Mouse (Mus musculus): Measurements from ENCODE around the gene Hspb8. TPM values are rescaled to one million over a fixed set of nuclear protein-coding genes. Genes with fewer than 3 reads are reported as not detected.

Gene Hspb8
- polyA plus RNA-seq, 1 experiment from 2014 or later = 18.9 TPM

DNA sequence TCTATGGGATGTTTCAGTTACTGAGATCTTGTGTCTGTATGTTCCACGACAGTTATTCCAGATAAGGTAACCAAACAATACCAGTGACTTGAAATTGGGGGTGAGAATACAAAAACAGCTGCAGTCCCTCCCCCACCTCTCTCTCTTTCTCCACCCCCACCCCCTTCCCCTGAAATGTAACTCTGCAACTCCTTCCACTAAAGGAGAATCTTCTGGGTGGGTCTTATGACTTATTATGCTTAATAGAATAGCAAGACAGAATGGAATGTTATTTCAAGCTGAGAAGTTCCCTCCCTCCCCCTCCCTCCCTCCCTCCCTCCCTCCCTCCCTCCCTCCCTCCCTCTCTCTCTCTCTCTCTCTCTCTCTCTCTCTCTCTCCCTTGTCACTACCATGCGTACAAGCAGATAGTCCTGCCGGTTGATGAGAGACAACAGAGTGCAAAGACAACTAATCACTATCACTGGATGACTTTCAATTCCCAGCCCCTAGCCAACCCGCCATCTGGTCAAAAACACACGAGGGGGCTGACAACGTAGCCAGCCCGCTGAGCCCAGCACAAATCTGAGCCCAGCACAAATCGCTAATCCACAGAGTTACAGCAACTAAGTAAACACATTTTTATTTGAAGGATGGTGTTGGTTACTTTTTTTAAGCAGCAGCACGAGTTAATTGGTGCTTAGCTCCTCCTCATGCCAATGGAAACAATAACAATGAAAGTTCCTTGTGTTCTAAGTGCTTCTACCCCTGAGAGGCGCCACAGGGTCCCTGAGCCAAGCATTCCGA is 25.9 kb upstream of the Hspb8 start:
- 5% methylated on average over 11 of the region's 11 CpGs for WGBS

DNA sequence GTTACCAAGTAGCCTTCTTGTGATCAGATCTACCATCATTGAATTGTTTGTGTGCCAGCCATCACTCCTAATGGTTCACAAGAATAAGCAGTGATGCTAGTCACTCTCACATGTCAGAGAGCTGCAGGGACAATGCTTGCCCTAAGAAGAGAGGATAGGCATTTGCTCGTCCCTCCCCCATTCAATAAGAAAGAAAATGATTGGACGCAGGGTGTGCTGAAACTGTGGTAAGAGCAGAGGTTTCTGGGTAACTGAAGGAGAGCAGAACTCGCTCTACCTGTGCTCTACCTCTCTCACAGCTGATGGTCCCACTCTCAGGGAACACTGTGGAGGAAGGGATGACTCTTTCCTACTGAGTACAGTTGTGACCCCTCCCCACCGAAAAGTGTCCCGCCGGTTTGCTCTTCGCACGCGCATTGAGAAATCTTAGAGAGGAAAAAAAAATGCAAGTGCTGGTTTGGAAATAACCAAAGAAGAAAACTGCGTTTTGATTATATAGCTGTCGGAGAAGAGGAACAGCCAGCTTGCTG is 25.2 kb upstream of the Hspb8 start:
- peak; percentile 27 for ATAC-seq (ENCODE audit: low read depth)
- Histone ChIP-seq H3K36me3 (ENCODE audit: control insufficient read depth, insufficient read depth, low read length) (no peaks in the 10 kb centered on the region), H3K9ac (ENCODE audit: low read length) (peak overlapping the region; percentile 1; the same call in 1 of the 2 replicates), H3K27me3 (ENCODE audit: control insufficient read depth, insufficient read depth, low read depth, low read length) (no peaks in the 10 kb centered on the region), H3K4me2 (ENCODE audit: low read depth, low read length) (peak overlapping the region; percentile 45), H3K4me1 (replicated peaks; ENCODE audit: control insufficient read depth, insufficient read depth, low read length) (peaks cover 19% of the 10 kb centered on the region), H3K9me3 (ENCODE audit: control insufficient read depth, low read length) (no peaks in the 10 kb centered on the region), H3K4me3 (ENCODE audit: low read length) (peak overlapping the region; percentile 32), H3K27ac (ENCODE audit: low read length) (peak overlapping the region; percentile 69)
- WGBS = 18% methylated on average over 11 of the region's 11 CpGs

More for the DNA sequence above, 25.9 kb upstream of the Hspb8 start:
- peak; percentile 71 for ATAC-seq (ENCODE audit: low read depth)
- H3K27ac ChIP-seq (ENCODE audit: low read length) = peak overlapping the region; percentile 69
- peaks cover 21% of the 10 kb centered on the region for H3K4me1 ChIP-seq (replicated peaks; ENCODE audit: control insufficient read depth, insufficient read depth, low read length)
- no peaks in the 10 kb centered on the region for H3K36me3 ChIP-seq (ENCODE audit: control insufficient read depth, insufficient read depth, low read length)
- peak overlapping the region; percentile 50 for H3K4me2 ChIP-seq (ENCODE audit: low read depth, low read length)
- peak overlapping the region; percentile 35; the same call in 1 of the 2 replicates for H3K9ac ChIP-seq (ENCODE audit: low read length)
- peak overlapping the region; percentile 32 for H3K4me3 ChIP-seq (ENCODE audit: low read length)
- H3K9me3 ChIP-seq (ENCODE audit: control insufficient read depth, low read length) = no peaks in the 10 kb centered on the region
- no peaks in the 10 kb centered on the region for H3K27me3 ChIP-seq (ENCODE audit: control insufficient read depth, insufficient read depth, low read depth, low read length)

DNA sequence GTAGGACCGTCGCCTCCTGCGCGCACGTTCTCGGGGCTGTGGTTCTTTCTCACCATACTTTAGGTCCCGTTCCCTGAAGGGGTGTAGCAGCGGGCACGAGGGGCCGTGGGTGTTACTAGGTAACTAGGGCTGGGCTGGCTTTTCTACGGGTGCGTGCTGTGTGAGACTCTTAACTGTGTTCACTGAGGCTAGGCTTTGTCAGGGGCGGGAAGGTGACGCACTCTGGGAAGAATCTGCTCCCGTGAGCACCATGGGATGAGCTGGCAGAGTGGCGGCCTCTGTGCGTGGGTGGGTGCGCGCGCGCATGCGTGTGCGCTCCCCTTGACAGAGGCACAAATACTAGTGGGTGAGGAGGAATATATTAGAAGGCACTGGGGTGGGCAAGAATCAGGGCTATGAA is 23.9 kb upstream of the Hspb8 start:
- no peaks in the 10 kb centered on the region for H3K36me3 ChIP-seq (ENCODE audit: control insufficient read depth, insufficient read depth, low read length)
- H3K4me1 ChIP-seq (replicated peaks; ENCODE audit: control insufficient read depth, insufficient read depth, low read length) = peaks cover 19% of the 10 kb centered on the region
- no peak for ATAC-seq (ENCODE audit: low read depth)
- no peaks in the 10 kb centered on the region for H3K9me3 ChIP-seq (ENCODE audit: control insufficient read depth, low read length)
- H3K4me2 ChIP-seq (ENCODE audit: low read depth, low read length) = peak overlapping the region; percentile 33
- WGBS = 47% methylated on average over 23 of the region's 23 CpGs
- H3K27me3 ChIP-seq (ENCODE audit: control insufficient read depth, insufficient read depth, low read depth, low read length) = no peaks in the 10 kb centered on the region
- no peak overlapping the region for H3K27ac ChIP-seq (ENCODE audit: low read length)
- H3K9ac ChIP-seq (ENCODE audit: low read length) = peak overlapping the region; percentile 8; the same call in 1 of the 2 replicates
- no peak overlapping the region for H3K4me3 ChIP-seq (ENCODE audit: low read length)

- Histone ChIP-seq H3K4me2 (ENCODE audit: low read depth, low read length) (no peak overlapping the region), H3K9me3 (ENCODE audit: control insufficient read depth, low read length) (no peaks in the 10 kb centered on the region), H3K36me3 (ENCODE audit: control insufficient read depth, insufficient read depth, low read length) (no peaks in the 10 kb centered on the region), H3K9ac (ENCODE audit: low read length) (no peak overlapping the region), H3K4me3 (ENCODE audit: low read length) (no peak overlapping the region), H3K27me3 (ENCODE audit: control insufficient read depth, insufficient read depth, low read depth, low read length) (no peaks in the 10 kb centered on the region), H3K4me1 (replicated peaks; ENCODE audit: control insufficient read depth, insufficient read depth, low read length) (peaks cover 19% of the 10 kb centered on the region), H3K27ac (ENCODE audit: low read length) (no peak overlapping the region)
- no peak for ATAC-seq (ENCODE audit: low read depth)
- WGBS = 35% methylated on average over 10 of the region's 10 CpGs
Measured at GRCm38 (mm10) chr5:116445634-116446367, 23.1 kb upstream of the Hspb8 start.

DNA sequence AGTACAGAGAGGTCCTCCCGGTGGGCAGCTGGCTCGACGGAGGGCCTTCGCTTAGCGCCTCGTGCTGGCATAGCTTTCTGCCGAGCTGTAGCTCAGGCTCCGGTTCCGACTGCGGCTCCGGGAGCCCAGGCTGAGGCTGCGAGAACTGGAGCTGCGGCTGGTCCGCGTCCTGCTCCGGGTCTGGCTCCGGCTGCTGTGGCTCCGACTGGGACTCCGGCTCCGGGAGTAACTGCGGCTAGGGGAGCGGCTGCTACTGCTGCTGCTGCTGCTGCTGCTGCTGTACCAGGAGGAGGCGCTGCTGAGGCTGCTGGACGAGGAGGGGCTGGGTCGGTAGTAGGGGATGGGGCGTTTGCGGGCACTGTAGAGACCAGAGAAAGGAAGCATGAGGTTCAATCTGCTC is 21.9 kb upstream of the Hspb8 start:
- Histone ChIP-seq H3K27me3 (ENCODE audit: control insufficient read depth, insufficient read depth, low read depth, low read length) (no peaks in the 10 kb centered on the region), H3K4me1 (replicated peaks; ENCODE audit: control insufficient read depth, insufficient read depth, low read length) (peaks cover 18% of the 10 kb centered on the region), H3K4me3 (ENCODE audit: low read length) (no peak overlapping the region), H3K36me3 (ENCODE audit: control insufficient read depth, insufficient read depth, low read length) (no peaks in the 10 kb centered on the region), H3K9me3 (ENCODE audit: control insufficient read depth, low read length) (no peaks in the 10 kb centered on the region), H3K9ac (ENCODE audit: low read length) (no peak overlapping the region), H3K4me2 (ENCODE audit: low read depth, low read length) (no peak overlapping the region), H3K27ac (ENCODE audit: low read length) (no peak overlapping the region)
- 59% methylated on average over 27 of the region's 27 CpGs for WGBS
- no peak for ATAC-seq (ENCODE audit: low read depth)

GRCm38 (mm10) chr5:116443459-116443940 is 20.8 kb upstream of the Hspb8 start:
- no peak overlapping the region for H3K4me2 ChIP-seq (ENCODE audit: low read depth, low read length)
- no peaks in the 10 kb centered on the region for H3K27me3 ChIP-seq (ENCODE audit: control insufficient read depth, insufficient read depth, low read depth, low read length)
- H3K27ac ChIP-seq (ENCODE audit: low read length) = no peak overlapping the region
- WGBS = 77% methylated on average over 8 of the region's 8 CpGs
- H3K9ac ChIP-seq (ENCODE audit: low read length) = no peak overlapping the region
- no peaks in the 10 kb centered on the region for H3K9me3 ChIP-seq (ENCODE audit: control insufficient read depth, low read length)
- no peak for ATAC-seq (ENCODE audit: low read depth)
- no peak overlapping the region for H3K4me3 ChIP-seq (ENCODE audit: low read length)
- H3K36me3 ChIP-seq (ENCODE audit: control insufficient read depth, insufficient read depth, low read length) = no peaks in the 10 kb centered on the region
- peaks cover 10% of the 10 kb centered on the region; the same call in 1 of the 2 replicates for H3K4me1 ChIP-seq (replicated peaks; ENCODE audit: control insufficient read depth, insufficient read depth, low read length)

DNA sequence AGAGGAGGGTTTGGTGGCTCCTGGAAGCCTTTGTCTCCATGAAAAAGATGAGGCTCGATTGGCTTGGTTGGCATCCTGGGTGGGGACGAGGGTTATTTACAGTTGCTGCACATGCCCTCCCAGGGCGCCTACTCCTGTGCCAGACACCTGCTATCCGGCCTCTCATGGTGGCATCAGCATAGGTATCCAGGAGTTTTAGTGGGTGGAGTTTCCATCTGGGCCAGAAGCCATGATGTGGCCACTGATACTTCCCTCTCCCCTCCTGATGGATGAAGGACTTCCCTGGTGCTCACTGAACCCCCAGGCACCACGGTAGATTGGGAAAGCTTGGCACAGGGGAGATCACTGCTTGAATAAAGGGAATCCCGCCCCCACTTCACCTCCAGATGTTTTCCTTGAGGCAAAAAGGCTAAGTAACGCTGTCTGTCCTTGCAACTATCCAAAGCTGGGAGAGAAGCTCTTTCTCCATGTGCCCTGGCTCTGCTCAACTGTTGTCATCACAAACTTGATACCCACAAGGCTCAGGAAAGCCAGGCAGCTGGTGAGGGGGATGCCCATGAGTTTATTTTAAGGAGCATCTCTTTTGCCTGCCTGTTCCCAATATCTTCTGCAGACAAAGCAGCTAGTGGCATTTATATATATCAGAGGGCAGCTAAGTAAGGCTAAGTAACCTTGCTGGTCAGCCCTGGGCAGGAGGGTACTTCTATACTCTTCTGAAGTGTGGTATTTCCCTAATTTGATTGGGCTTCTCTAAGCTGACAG is 20.2 kb upstream of the Hspb8 start:
- H3K4me2 ChIP-seq (ENCODE audit: low read depth, low read length) = no peak overlapping the region
- H3K9me3 ChIP-seq (ENCODE audit: control insufficient read depth, low read length) = no peaks in the 10 kb centered on the region
- H3K36me3 ChIP-seq (ENCODE audit: control insufficient read depth, insufficient read depth, low read length) = no peaks in the 10 kb centered on the region
- ATAC-seq (ENCODE audit: low read depth) = no peak
- H3K4me3 ChIP-seq (ENCODE audit: low read length) = no peak overlapping the region
- 57% methylated on average over 7 of the region's 7 CpGs for WGBS
- peaks cover 6% of the 10 kb centered on the region; the same call in 1 of the 2 replicates for H3K4me1 ChIP-seq (replicated peaks; ENCODE audit: control insufficient read depth, insufficient read depth, low read length)
- H3K9ac ChIP-seq (ENCODE audit: low read length) = no peak overlapping the region
- H3K27me3 ChIP-seq (ENCODE audit: control insufficient read depth, insufficient read depth, low read depth, low read length) = no peaks in the 10 kb centered on the region
- no peak overlapping the region for H3K27ac ChIP-seq (ENCODE audit: low read length)

GRCm38 (mm10) chr5:116440251-116440650 is 17.6 kb upstream of the Hspb8 start:
- H3K9ac ChIP-seq (ENCODE audit: low read length) = no peak overlapping the region
- no peaks in the 10 kb centered on the region for H3K4me1 ChIP-seq (replicated peaks; ENCODE audit: control insufficient read depth, insufficient read depth, low read length)
- 62% methylated on average over 4 of the region's 4 CpGs for WGBS
- H3K36me3 ChIP-seq (ENCODE audit: control insufficient read depth, insufficient read depth, low read length) = no peaks in the 10 kb centered on the region
- no peak for ATAC-seq (ENCODE audit: low read depth)
- no peaks in the 10 kb centered on the region for H3K27me3 ChIP-seq (ENCODE audit: control insufficient read depth, insufficient read depth, low read depth, low read length)
- H3K4me2 ChIP-seq (ENCODE audit: low read depth, low read length) = no peak overlapping the region
- no peak overlapping the region for H3K4me3 ChIP-seq (ENCODE audit: low read length)
- no peak overlapping the region for H3K27ac ChIP-seq (ENCODE audit: low read length)
- no peaks in the 10 kb centered on the region for H3K9me3 ChIP-seq (ENCODE audit: control insufficient read depth, low read length)

Data from lung, embryonic 16.5 days (tissue).